Mouse (Mus musculus): ENCODE data around the gene Mrgpra2b. TPM values are rescaled to one million over a fixed set of nuclear protein-coding genes. Genes with fewer than 3 reads are reported as not detected.
"Not testable (repeated sequence)": the region's sequence is repeated elsewhere in the genome, so short reads cannot be mapped to it uniquely, and the experiment has no call there.

The Mrgpra2b gene
- polyA plus RNA-seq, 1 experiment from 2014 or later = not detected

DNA sequence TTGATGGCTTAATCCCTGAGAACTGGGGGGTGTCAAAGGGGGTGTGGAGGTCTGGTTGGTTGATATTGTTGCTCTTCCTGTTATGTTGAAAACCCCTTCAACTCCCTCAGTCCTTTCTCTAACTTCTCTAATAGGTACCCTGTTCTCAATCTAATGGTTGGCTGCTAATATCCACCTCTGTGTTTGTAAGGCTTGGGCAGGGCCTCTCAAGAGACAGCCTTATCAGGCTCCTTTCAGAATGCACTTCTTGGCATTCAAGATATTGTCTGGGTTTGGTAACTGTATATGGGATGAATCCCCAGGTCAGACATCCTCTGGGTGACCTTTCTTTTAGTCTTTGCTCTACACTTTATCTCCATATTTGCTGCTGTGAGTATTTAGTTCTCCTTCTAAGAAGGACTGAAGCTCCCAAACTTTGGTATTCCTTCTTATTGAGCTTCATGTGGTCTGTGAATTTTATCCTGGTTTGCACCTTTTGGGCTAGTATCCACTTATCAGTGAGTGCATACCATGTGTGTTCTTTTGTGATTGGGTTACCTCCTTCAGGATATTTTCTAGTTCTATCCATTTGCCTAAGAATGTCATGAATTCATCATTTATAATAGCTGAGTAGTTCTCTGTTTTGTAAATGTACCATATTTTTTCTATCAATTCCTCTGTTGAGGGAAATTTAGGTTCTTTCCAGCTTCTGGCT is 100.7 kb downstream of the Mrgpra2b start:
- not testable (repeated sequence) for H3K9ac ChIP-seq; H3K4me2 ChIP-seq; H3K27ac ChIP-seq; H3K36me3 ChIP-seq; H3K9me3 ChIP-seq; ATAC-seq (ENCODE audit: insufficient number of reproducible peaks, low FRiP score, low TSS enrichment, low read depth); H3K4me1 ChIP-seq; H3K4me3 ChIP-seq; H3K27me3 ChIP-seq

Other genes starting within 250 kb of the Mrgpra2b start
- gene Mrgpra1, start 174.6 kb downstream of the Mrgpra2b start, polyA plus RNA-seq (2015; fragmentation: Nextera tagmentation; extraction: Ambion mirVana) = not detected in 2 replicates
- not detected in 2 replicates for gene Mrgpra2a, start 76.7 kb downstream of the Mrgpra2b start, polyA plus RNA-seq (2015; fragmentation: Nextera tagmentation; extraction: Ambion mirVana)
- not detected in 2 replicates for gene Mrgpra3, start 72.5 kb upstream of the Mrgpra2b start, polyA plus RNA-seq (2015; fragmentation: Nextera tagmentation; extraction: Ambion mirVana)